Mouse (Mus musculus) MEL (cell line): Measurements from ENCODE around the gene Cd47. TPM values are rescaled to one million over a fixed set of nuclear protein-coding genes. Genes with fewer than 3 reads are reported as not detected.
A peak's percentile ranks its signal among the peaks of the same experiment; 100 is the strongest.

Source experiments
- DNase-seq: peaks from one replicate; pipeline ENCODE4 v3.0.0; 2011; ENCODE audit warnings: low read depth, low spot score
- H3K27ac ChIP-seq: 2 replicates; pipeline ENCODE4 v1.5.1; 2012; ENCODE audit warnings: low read depth, mild to moderate bottlenecking, control low read depth, low read length, moderate library complexity; ENCODE audit not compliant: control insufficient read depth
- H3K27me3 ChIP-seq, 2 experiments: fragments of 150-350 bp in 1 of 2; sonication (generic) in 1 of 2; 2 replicates each; pipeline ENCODE4 v1.6.1; 2012; ENCODE audit warnings: low read length in 2 of 2, mild to moderate bottlenecking in 2 of 2, improper control_type of control experiment in 1 of 2, moderate library complexity in 1 of 2; ENCODE audit not compliant: insufficient read depth in 2 of 2, control insufficient read depth in 1 of 2
- H3K36me3 ChIP-seq, 2 experiments: 2 replicates each; pipeline ENCODE4 v1.6.1; 2012 to 2014; ENCODE audit warnings: low read length in 2 of 2, improper control_type of control experiment in 1 of 2, inconsistent platforms in 1 of 2, mild to moderate bottlenecking in 1 of 2; ENCODE audit not compliant: insufficient read depth in 2 of 2, control insufficient read depth in 1 of 2
- H3K4me1 ChIP-seq, 2 experiments: fragments of 150-350 bp in 1 of 2; sonication (generic) in 1 of 2; 2 replicates each; pipeline ENCODE4 v1.6.1; 2012; ENCODE audit warnings: low read length in 2 of 2, improper control_type of control experiment in 1 of 2, mild to moderate bottlenecking in 1 of 2; ENCODE audit not compliant: insufficient read depth in 2 of 2, control insufficient read depth in 1 of 2
- H3K4me3 ChIP-seq, 2 experiments: fragments of 150-350 bp in 1 of 2; sonication (generic) in 1 of 2; 2 replicates each; pipeline ENCODE4 v1.5.1; 2012; ENCODE audit warnings: low read depth in 2 of 2, low read length in 2 of 2, mild to moderate bottlenecking in 2 of 2, moderate library complexity in 2 of 2, control low read depth in 1 of 2, improper control_type of control experiment in 1 of 2; ENCODE audit not compliant: control insufficient read depth in 1 of 2, insufficient read depth in 1 of 2
- H3K79me2 ChIP-seq: 2 replicates; pipeline ENCODE4 v1.6.1; 2012; ENCODE audit warnings: mild to moderate bottlenecking, low read length, moderate library complexity; ENCODE audit not compliant: control insufficient read depth, poor library complexity, insufficient read depth
- H3K9ac ChIP-seq: 2 replicates; pipeline ENCODE4 v1.6.1; 2012; ENCODE audit warnings: low read depth, mild to moderate bottlenecking, control low read depth, low read length, moderate library complexity; ENCODE audit not compliant: control insufficient read depth, poor library complexity, severe bottlenecking
- H3K9me3 ChIP-seq: fragments of 150-350 bp; sonication (generic); replicated peaks from 2 replicates; pipeline ENCODE4 v1.6.1; 2012; ENCODE audit warnings: mild to moderate bottlenecking, low read length, improper control_type of control experiment, moderate library complexity; ENCODE audit not compliant: insufficient read depth
- CHD1 ChIP-seq: IDR thresholded peaks from 2 replicates; pipeline ENCODE4 v1.6.1; 2012; ENCODE audit warnings: low read depth, mild to moderate bottlenecking, inconsistent platforms, low read length, improper control_type of control experiment
- E2F4 ChIP-seq: IDR thresholded peaks from 2 replicates; pipeline ENCODE4 v1.6.1; 2011; ENCODE audit warnings: low read depth, low read length, improper control_type of control experiment, borderline replicate concordance
- ELF1 ChIP-seq: IDR thresholded peaks from 2 replicates; pipeline ENCODE4 v1.6.1; 2014; ENCODE audit warnings: low read depth, mild to moderate bottlenecking, inconsistent platforms, low read length, improper control_type of control experiment, moderate library complexity
- EP300 ChIP-seq, 2 experiments: IDR thresholded peaks; 2 replicates each; pipeline ENCODE4 v1.6.1; 2011; ENCODE audit warnings: improper control_type of control experiment in 2 of 2, low read length in 2 of 2, low read depth in 1 of 2, mild to moderate bottlenecking in 1 of 2
- HCFC1 ChIP-seq: IDR thresholded peaks from 2 replicates; pipeline ENCODE4 v1.6.1; 2012; ENCODE audit warnings: low read depth, mild to moderate bottlenecking, inconsistent platforms, low read length, improper control_type of control experiment, moderate library complexity
- JUND ChIP-seq: IDR thresholded peaks from 2 replicates; pipeline ENCODE4 v1.6.1; 2011; ENCODE audit warnings: low read depth, mild to moderate bottlenecking, improper control_type of control experiment, low read length
- KAT2A ChIP-seq: conservative IDR thresholded peaks from 2 replicates; pipeline ENCODE4 v1.6.1; 2012; ENCODE audit warnings: low read depth, low read length, improper control_type of control experiment, inconsistent platforms
- MEF2A ChIP-seq: IDR thresholded peaks from 2 replicates; pipeline ENCODE4 v1.6.1; 2014; ENCODE audit warnings: low read depth, mild to moderate bottlenecking, inconsistent platforms, low read length, improper control_type of control experiment; ENCODE audit not compliant: poor library complexity, insufficient replicate concordance, severe bottlenecking; ENCODE audit errors: extremely low read depth
- MXI1 ChIP-seq: IDR thresholded peaks from 2 replicates; pipeline ENCODE4 v1.6.1; 2011; ENCODE audit warnings: mild to moderate bottlenecking, low read depth, low read length, improper control_type of control experiment
- MYC ChIP-seq: IDR thresholded peaks from 2 replicates; pipeline ENCODE4 v1.6.1; 2011; ENCODE audit warnings: low read depth, mild to moderate bottlenecking, low read length, improper control_type of control experiment, moderate library complexity
- NELFE ChIP-seq: IDR thresholded peaks from 2 replicates; pipeline ENCODE4 v1.6.1; 2011; ENCODE audit warnings: low read depth, low read length, improper control_type of control experiment
- NRF1 ChIP-seq: IDR thresholded peaks from 2 replicates; pipeline ENCODE4 v1.6.1; 2014; ENCODE audit warnings: low read depth, mild to moderate bottlenecking, inconsistent platforms, low read length, improper control_type of control experiment, moderate library complexity; ENCODE audit not compliant: poor library complexity, insufficient read depth, severe bottlenecking
- POLR2A ChIP-seq, 2 experiments: IDR thresholded peaks; 2 replicates each; pipeline ENCODE4 v1.6.1; 2011 to 2012; ENCODE audit warnings: low read length in 2 of 2, mild to moderate bottlenecking in 2 of 2, control low read depth in 1 of 2, improper control_type of control experiment in 1 of 2, low read depth in 1 of 2, moderate library complexity in 1 of 2; ENCODE audit not compliant: control insufficient read depth in 1 of 2, insufficient read depth in 1 of 2, poor library complexity in 1 of 2
- POLR2AphosphoS5 ChIP-seq: IDR thresholded peaks from 2 replicates; pipeline ENCODE4 v1.6.1; 2012; ENCODE audit warnings: low read depth, borderline replicate concordance, mild to moderate bottlenecking, inconsistent platforms, low read length, moderate library complexity, mixed read lengths
- SIN3A ChIP-seq: IDR thresholded peaks from 2 replicates; pipeline ENCODE4 v1.6.1; 2012; ENCODE audit warnings: low read length, improper control_type of control experiment, inconsistent platforms
- SMC3 ChIP-seq: IDR thresholded peaks from 2 replicates; pipeline ENCODE4 v1.6.1; 2011; ENCODE audit warnings: low read depth, low read length, improper control_type of control experiment
- TAL1 ChIP-seq: IDR thresholded peaks from 2 replicates; pipeline ENCODE4 v1.6.1; 2012; ENCODE audit warnings: mild to moderate bottlenecking, inconsistent platforms, low read length, moderate library complexity, mixed read lengths
- TCF12 ChIP-seq: IDR thresholded peaks from 2 replicates; pipeline ENCODE4 v1.6.1; 2014; ENCODE audit warnings: low read depth, mild to moderate bottlenecking, inconsistent platforms, low read length, improper control_type of control experiment, moderate library complexity
- UBTF ChIP-seq: IDR thresholded peaks from 2 replicates; pipeline ENCODE4 v1.6.1; 2012; ENCODE audit warnings: low read depth, mild to moderate bottlenecking, inconsistent platforms, low read length, improper control_type of control experiment, moderate library complexity, borderline replicate concordance; ENCODE audit not compliant: insufficient read depth
- ZKSCAN1 ChIP-seq: IDR thresholded peaks from 2 replicates; pipeline ENCODE4 v1.6.1; 2012; ENCODE audit warnings: low read depth, mild to moderate bottlenecking, inconsistent platforms, low read length, improper control_type of control experiment, moderate library complexity
- ZMIZ1 ChIP-seq: IDR thresholded peaks from 2 replicates; pipeline ENCODE4 v1.6.1; 2012; ENCODE audit warnings: low read depth, mild to moderate bottlenecking, inconsistent platforms, low read length, improper control_type of control experiment, moderate library complexity
- polyA plus RNA-seq, 2 experiments: library from polyadenylated mRNA; stranded (reverse) in 1 of 2; unstranded in 1 of 2; fragments of >175 nt in 1 of 2; fragments of >200 nt in 1 of 2; gene quantifications; 2 replicates each; pipeline versions ENCODE4 v1.2.1 to v1.2.4; 2012; ENCODE audit warnings: low replicate concordance in 2 of 2, low read depth in 1 of 2; ENCODE audit not compliant: insufficient read length in 2 of 2, insufficient read depth in 1 of 2, missing spikeins in 1 of 2
- total RNA-seq: library from RNA; depleted of rRNA; stranded (reverse); fragments of 300-350 nt; gene quantifications from 2 replicates; pipeline ENCODE4 v1.2.3, GENCODE M21; 2012

The Cd47 gene
- total and polyA plus RNA-seq, 3 experiments = 45.9 to 57.5 (median 51.7) TPM

DNA sequence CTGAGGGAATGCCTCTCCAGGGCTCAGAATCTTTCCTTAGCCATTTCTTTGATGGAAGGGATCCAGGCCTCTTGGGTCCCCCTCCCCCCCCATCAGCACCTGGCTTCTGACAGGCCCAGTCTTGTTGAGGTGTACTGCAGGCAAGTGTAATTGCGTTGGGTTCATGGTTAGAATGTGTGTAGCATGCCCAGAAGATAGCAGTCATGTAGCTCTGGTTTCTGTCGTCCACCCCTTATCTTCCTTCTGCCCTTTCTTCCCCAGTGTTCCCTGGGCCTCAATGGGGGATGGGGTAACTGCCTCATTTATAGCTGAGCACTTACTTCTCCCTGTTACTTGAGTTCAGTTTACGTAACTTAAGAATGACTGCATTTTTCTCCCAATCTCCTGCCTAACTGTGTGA, 104.7 kb downstream of the Cd47 start (continued):
- TF ChIP-seq ZMIZ1 (no peak), ELF1 (0 out of 2 replicates have a peak, but pooled peaks have one; percentile 10), TCF12 (peak; percentile 74), E2F4 (no peak), MEF2A (no peak), POLR2A (IDR thresholded peaks at IDR 0.05; ENCODE audit: control insufficient read depth in 1 of 2, insufficient read depth in 1 of 2, low read depth in 1 of 2, low read length in 2 of 2, poor library complexity in 1 of 2) (no peak), MYC (peak; percentile 53; the same call in 1 of the 2 replicates), EP300 (IDR thresholded peaks at IDR 0.05; ENCODE audit: low read depth in 1 of 2, low read length in 2 of 2) (peak; percentile 84 to 89), KAT2A (no peak), ZKSCAN1 (no peak), JUND (no peak)

DNA sequence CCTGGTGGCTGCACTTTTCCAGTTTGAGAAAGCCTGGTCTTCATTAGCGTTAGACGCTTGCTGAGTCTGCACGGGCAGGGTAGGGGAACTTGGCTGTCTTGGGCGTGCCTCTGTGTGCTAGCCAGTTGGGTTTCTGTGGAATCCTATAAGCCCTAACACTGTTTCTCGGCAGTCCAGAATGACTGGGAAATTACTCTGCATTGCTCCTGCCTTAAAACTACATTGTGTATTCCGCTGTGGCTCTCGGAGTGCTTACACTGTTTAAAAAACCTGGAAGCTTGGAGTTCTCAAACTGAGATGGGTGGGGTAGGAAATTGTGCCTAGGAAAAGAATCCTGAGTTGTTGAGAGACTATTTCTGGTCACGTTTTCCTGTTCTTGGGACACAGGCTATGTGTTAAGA, 105.3 kb downstream of the Cd47 start:
- peak overlapping the region; percentile 62 for H3K9ac ChIP-seq
- H3K36me3 ChIP-seq = peaks cover 8 to 56% of the 10 kb centered on the region in 2 experiments; a peak in 3 of 4 replicates
- TF ChIP-seq MXI1 (0 out of 2 replicates have a peak, but pooled peaks have one; percentile 1), MYC (0 out of 2 replicates have a peak, but pooled peaks have one; percentile 7), CHD1 (no peak)
- peak overlapping the region; percentile 85 for H3K27ac ChIP-seq
- H3K4me3 ChIP-seq = peak overlapping the region in 1 of 2 experiments; percentile 32; a peak in 3 of 4 replicates
- peaks cover 26 to 29% of the 10 kb centered on the region in 2 experiments for H3K4me1 ChIP-seq
- no peaks in the 10 kb centered on the region for H3K27me3 ChIP-seq
- no peaks in the 10 kb centered on the region for H3K79me2 ChIP-seq
- peak; percentile 65 for DNase-seq
- no peaks in the 10 kb centered on the region for H3K9me3 ChIP-seq

DNA sequence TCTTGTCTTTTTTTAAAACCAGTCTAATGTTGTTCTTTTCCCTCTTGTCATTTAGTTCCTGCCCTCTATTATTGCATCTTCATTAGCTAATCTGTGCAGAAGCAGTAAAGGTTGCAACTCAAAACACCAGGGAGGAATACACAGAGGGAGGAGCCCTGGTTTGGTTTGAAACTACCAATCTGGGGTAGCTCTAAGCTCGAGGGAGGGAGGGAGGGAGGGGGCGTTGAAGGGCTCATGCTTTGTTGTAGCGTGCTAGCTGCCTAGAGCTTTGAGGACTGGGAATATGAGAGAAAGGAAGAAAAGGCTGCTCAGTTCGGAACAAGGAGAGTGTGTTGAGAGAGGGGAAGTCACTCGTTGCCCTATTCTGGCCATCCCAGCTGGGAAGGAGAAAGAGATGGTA, 105.7 kb downstream of the Cd47 start:
- H3K36me3 ChIP-seq = peaks cover 8 to 53% of the 10 kb centered on the region in 2 experiments; a peak in 3 of 4 replicates
- H3K79me2 ChIP-seq = no peaks in the 10 kb centered on the region
- no peaks in the 10 kb centered on the region for H3K9me3 ChIP-seq
- no peak for DNase-seq
- H3K4me3 ChIP-seq = no peak overlapping the region
- peaks cover 26 to 29% of the 10 kb centered on the region in 2 experiments for H3K4me1 ChIP-seq
- TF ChIP-seq POLR2A (IDR thresholded peaks at IDR 0.05; ENCODE audit: control insufficient read depth in 1 of 2, insufficient read depth in 1 of 2, low read depth in 1 of 2, low read length in 2 of 2, poor library complexity in 1 of 2) (no peak), CHD1 (no peak), UBTF (no peak), HCFC1 (no peak), ZMIZ1 (no peak), NRF1 (no peak), TAL1 (no peak), SMC3 (no peak), POLR2AphosphoS5 (no peak), SIN3A (no peak), NELFE (no peak)
- H3K27me3 ChIP-seq = no peaks in the 10 kb centered on the region
- peak overlapping the region; percentile 62; the same call in 1 of the 2 replicates for H3K9ac ChIP-seq
- H3K27ac ChIP-seq = peak overlapping the region; percentile 85; the same call in 1 of the 2 replicates
